Mouse (Mus musculus): Measurements from ENCODE around the gene Slc35f4. TPM values are rescaled to one million over a fixed set of nuclear protein-coding genes. Genes with fewer than 3 reads are reported as not detected.
A peak's percentile ranks its signal among the peaks of the same experiment; 100 is the strongest.

Slc35f4 gene
- polyA plus RNA-seq, 1 experiment from 2014 or later = 23.3 TPM

GRCm38 (mm10) chr14:49493793-49494192, 32.1 kb downstream of the Slc35f4 start:
- H3K4me3 ChIP-seq (ENCODE audit: low read depth, low read length) = no peak overlapping the region
- H3K9ac ChIP-seq (ENCODE audit: low read depth, low read length) = no peak overlapping the region
- H3K27me3 ChIP-seq (ENCODE audit: control insufficient read depth, insufficient read depth, low read depth, low read length) = no peaks in the 10 kb centered on the region
- H3K27ac ChIP-seq (ENCODE audit: low read length) = no peak overlapping the region
- 53% methylated on average over 1 of the region's 1 CpGs for WGBS
- H3K4me1 ChIP-seq (ENCODE audit: control insufficient read depth, insufficient read depth, low read length) = no peaks in the 10 kb centered on the region
- H3K36me3 ChIP-seq (ENCODE audit: control insufficient read depth, insufficient read depth, low read length) = no peaks in the 10 kb centered on the region
- ATAC-seq = no peak
- H3K4me2 ChIP-seq (ENCODE audit: low read length) = no peak overlapping the region
- H3K9me3 ChIP-seq (replicated peaks; ENCODE audit: control insufficient read depth, low read length, poor library complexity, severe bottlenecking) = no peaks in the 10 kb centered on the region

- H3K27ac ChIP-seq (ENCODE audit: low read length) = no peak overlapping the region
- H3K4me3 ChIP-seq (ENCODE audit: low read depth, low read length) = no peak overlapping the region
- no peaks in the 10 kb centered on the region for H3K27me3 ChIP-seq (ENCODE audit: control insufficient read depth, insufficient read depth, low read depth, low read length)
- no peak overlapping the region for H3K4me2 ChIP-seq (ENCODE audit: low read length)
- ATAC-seq = no peak
- WGBS = 74% methylated on average over 3 of the region's 3 CpGs
- H3K4me1 ChIP-seq (ENCODE audit: control insufficient read depth, insufficient read depth, low read length) = no peaks in the 10 kb centered on the region
- no peaks in the 10 kb centered on the region for H3K9me3 ChIP-seq (replicated peaks; ENCODE audit: control insufficient read depth, low read length, poor library complexity, severe bottlenecking)
- no peaks in the 10 kb centered on the region for H3K36me3 ChIP-seq (ENCODE audit: control insufficient read depth, insufficient read depth, low read length)
- no peak overlapping the region for H3K9ac ChIP-seq (ENCODE audit: low read depth, low read length)
Observed at GRCm38 (mm10) chr14:49492506-49492905, 33.3 kb downstream of the Slc35f4 start.

DNA sequence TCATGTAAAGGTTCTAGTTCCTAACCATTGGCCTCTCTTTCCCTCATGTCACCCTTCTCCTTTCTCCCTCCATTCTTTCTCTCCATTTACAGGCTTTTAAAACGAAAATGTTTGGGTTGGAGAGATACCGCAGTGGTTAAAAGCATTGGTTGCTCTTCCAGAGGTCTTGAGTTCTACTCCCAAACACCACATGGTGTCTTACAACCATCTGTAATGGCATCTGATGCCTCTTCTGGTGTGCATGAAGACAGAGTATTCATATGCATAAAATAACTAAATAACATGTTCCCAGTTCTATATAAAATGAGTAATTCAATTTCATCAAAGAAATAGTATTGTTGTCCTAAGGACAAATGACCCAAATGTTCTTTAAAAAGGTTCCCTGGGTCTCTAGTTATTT, 49.2 kb downstream of the Slc35f4 start:
- Histone ChIP-seq H3K4me2 (ENCODE audit: low read length) (no peak overlapping the region), H3K4me1 (ENCODE audit: control insufficient read depth, insufficient read depth, low read length) (no peaks in the 10 kb centered on the region), H3K4me3 (ENCODE audit: low read depth, low read length) (no peak overlapping the region), H3K9me3 (replicated peaks; ENCODE audit: control insufficient read depth, low read length, poor library complexity, severe bottlenecking) (no peaks in the 10 kb centered on the region), H3K27me3 (ENCODE audit: control insufficient read depth, insufficient read depth, low read depth, low read length) (no peaks in the 10 kb centered on the region), H3K36me3 (ENCODE audit: control insufficient read depth, insufficient read depth, low read length) (no peaks in the 10 kb centered on the region), H3K9ac (ENCODE audit: low read depth, low read length) (no peak overlapping the region), H3K27ac (ENCODE audit: low read length) (no peak overlapping the region)
- ATAC-seq = no peak
- 77% methylated on average over 2 of the region's 2 CpGs for WGBS

GRCm38 (mm10) chr14:49461761-49462160, 64.1 kb downstream of the Slc35f4 start:
- 83% methylated on average over 2 of the region's 2 CpGs for WGBS

GRCm38 (mm10) chr14:49460799-49461198, 65.0 kb downstream of the Slc35f4 start:
- Histone ChIP-seq H3K9ac (ENCODE audit: low read depth, low read length) (no peak overlapping the region), H3K4me1 (ENCODE audit: control insufficient read depth, insufficient read depth, low read length) (no peaks in the 10 kb centered on the region), H3K4me3 (ENCODE audit: low read depth, low read length) (no peak overlapping the region), H3K27me3 (ENCODE audit: control insufficient read depth, insufficient read depth, low read depth, low read length) (no peaks in the 10 kb centered on the region), H3K4me2 (ENCODE audit: low read length) (no peak overlapping the region), H3K9me3 (replicated peaks; ENCODE audit: control insufficient read depth, low read length, poor library complexity, severe bottlenecking) (no peaks in the 10 kb centered on the region), H3K27ac (ENCODE audit: low read length) (no peak overlapping the region), H3K36me3 (ENCODE audit: control insufficient read depth, insufficient read depth, low read length) (no peaks in the 10 kb centered on the region)
- WGBS = 77% methylated on average over 3 of the region's 3 CpGs
- no peak for ATAC-seq

More at GRCm38 (mm10) chr14:49461761-49462160, 64.1 kb downstream of the Slc35f4 start:
- no peaks in the 10 kb centered on the region for H3K36me3 ChIP-seq (ENCODE audit: control insufficient read depth, insufficient read depth, low read length)
- no peak overlapping the region for H3K27ac ChIP-seq (ENCODE audit: low read length)
- no peak for ATAC-seq
- H3K4me2 ChIP-seq (ENCODE audit: low read length) = no peak overlapping the region
- H3K4me1 ChIP-seq (ENCODE audit: control insufficient read depth, insufficient read depth, low read length) = no peaks in the 10 kb centered on the region
- H3K9ac ChIP-seq (ENCODE audit: low read depth, low read length) = no peak overlapping the region
- H3K9me3 ChIP-seq (replicated peaks; ENCODE audit: control insufficient read depth, low read length, poor library complexity, severe bottlenecking) = no peaks in the 10 kb centered on the region
- no peak overlapping the region for H3K4me3 ChIP-seq (ENCODE audit: low read depth, low read length)
- no peaks in the 10 kb centered on the region for H3K27me3 ChIP-seq (ENCODE audit: control insufficient read depth, insufficient read depth, low read depth, low read length)

GRCm38 (mm10) chr14:49454283-49454914, 71.4 kb downstream of the Slc35f4 start:
- H3K4me1 ChIP-seq (ENCODE audit: control insufficient read depth, insufficient read depth, low read length) = no peaks in the 10 kb centered on the region; the same call in 1 of the 2 replicates
- ATAC-seq = peak; percentile 86
- 65% methylated on average over 6 of the region's 6 CpGs for WGBS
- no peaks in the 10 kb centered on the region for H3K9me3 ChIP-seq (replicated peaks; ENCODE audit: control insufficient read depth, low read length, poor library complexity, severe bottlenecking)
- H3K27me3 ChIP-seq (ENCODE audit: control insufficient read depth, insufficient read depth, low read depth, low read length) = no peaks in the 10 kb centered on the region
- no peak overlapping the region for H3K4me2 ChIP-seq (ENCODE audit: low read length)
- no peaks in the 10 kb centered on the region for H3K36me3 ChIP-seq (ENCODE audit: control insufficient read depth, insufficient read depth, low read length)
- no peak overlapping the region for H3K27ac ChIP-seq (ENCODE audit: low read length)
- no peak overlapping the region for H3K9ac ChIP-seq (ENCODE audit: low read depth, low read length)
- no peak overlapping the region for H3K4me3 ChIP-seq (ENCODE audit: low read depth, low read length)

DNA sequence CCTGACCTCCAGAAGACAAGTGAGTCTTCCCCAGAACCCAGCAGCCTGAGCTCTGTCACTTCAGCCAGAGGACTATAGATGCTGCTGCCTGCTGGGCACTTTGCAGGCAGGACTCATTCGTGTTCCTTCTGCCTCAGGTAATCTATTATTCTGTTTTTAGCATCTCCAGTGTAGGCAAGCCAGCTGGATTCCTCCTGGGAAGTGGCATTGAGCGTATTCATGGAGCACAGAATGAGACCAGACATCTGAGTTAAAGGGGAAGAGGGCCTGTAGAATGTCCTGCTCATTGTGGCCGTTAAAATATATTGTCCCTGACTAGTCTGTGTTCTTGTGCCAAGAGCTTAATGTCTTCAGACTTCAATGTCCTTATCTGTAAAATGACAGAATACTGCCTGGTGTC, 72.1 kb downstream of the Slc35f4 start:
- 12% methylated on average over 3 of the region's 3 CpGs for WGBS
- H3K9ac ChIP-seq (ENCODE audit: low read depth, low read length) = no peak overlapping the region
- no peaks in the 10 kb centered on the region for H3K27me3 ChIP-seq (ENCODE audit: control insufficient read depth, insufficient read depth, low read depth, low read length)
- H3K9me3 ChIP-seq (replicated peaks; ENCODE audit: control insufficient read depth, low read length, poor library complexity, severe bottlenecking) = no peaks in the 10 kb centered on the region
- no peak overlapping the region for H3K4me2 ChIP-seq (ENCODE audit: low read length)
- H3K27ac ChIP-seq (ENCODE audit: low read length) = no peak overlapping the region
- H3K4me3 ChIP-seq (ENCODE audit: low read depth, low read length) = no peak overlapping the region
- ATAC-seq = peak; percentile 57
- H3K36me3 ChIP-seq (ENCODE audit: control insufficient read depth, insufficient read depth, low read length) = no peaks in the 10 kb centered on the region
- no peaks in the 10 kb centered on the region; the same call in 1 of the 2 replicates for H3K4me1 ChIP-seq (ENCODE audit: control insufficient read depth, insufficient read depth, low read length)

- Histone ChIP-seq H3K27ac (ENCODE audit: low read length) (no peak overlapping the region), H3K9me3 (replicated peaks; ENCODE audit: control insufficient read depth, low read length, poor library complexity, severe bottlenecking) (no peaks in the 10 kb centered on the region), H3K9ac (ENCODE audit: low read depth, low read length) (no peak overlapping the region), H3K4me3 (ENCODE audit: low read depth, low read length) (no peak overlapping the region), H3K4me2 (ENCODE audit: low read length) (no peak overlapping the region), H3K27me3 (ENCODE audit: control insufficient read depth, insufficient read depth, low read depth, low read length) (no peaks in the 10 kb centered on the region), H3K36me3 (ENCODE audit: control insufficient read depth, insufficient read depth, low read length) (no peaks in the 10 kb centered on the region), H3K4me1 (ENCODE audit: control insufficient read depth, insufficient read depth, low read length) (no peaks in the 10 kb centered on the region)
- peak; percentile 42; the same call in 1 of the 2 replicates for ATAC-seq
- WGBS = 5% methylated on average over 7 of the region's 7 CpGs
Observed at GRCm38 (mm10) chr14:49447669-49448068, 78.2 kb downstream of the Slc35f4 start.

DNA sequence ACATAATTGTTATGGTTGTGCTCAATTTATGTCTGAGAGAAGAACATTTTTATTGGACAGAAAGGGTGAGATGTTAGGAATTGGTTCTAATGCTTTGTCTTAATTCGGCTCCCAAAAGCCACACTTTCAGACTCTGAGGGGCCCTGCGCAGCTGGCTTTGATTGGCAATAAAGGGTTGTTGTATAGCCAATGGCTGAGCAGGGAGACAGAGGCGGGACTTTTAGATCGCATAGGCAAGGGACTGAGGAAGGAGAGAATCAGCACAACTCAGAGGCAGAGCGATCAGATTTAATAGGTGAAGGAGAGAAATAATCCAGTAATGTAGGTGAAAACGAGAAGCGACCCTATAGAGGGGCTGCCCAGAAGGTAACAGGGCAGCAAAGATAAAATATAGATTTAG, 79.4 kb downstream of the Slc35f4 start:
- H3K4me2 ChIP-seq (ENCODE audit: low read length) = no peak overlapping the region
- H3K9ac ChIP-seq (ENCODE audit: low read depth, low read length) = no peak overlapping the region
- ATAC-seq = no peak
- H3K27ac ChIP-seq (ENCODE audit: low read length) = no peak overlapping the region
- no peaks in the 10 kb centered on the region for H3K36me3 ChIP-seq (ENCODE audit: control insufficient read depth, insufficient read depth, low read length)
- WGBS = 31% methylated on average over 7 of the region's 7 CpGs
- no peaks in the 10 kb centered on the region for H3K4me1 ChIP-seq (ENCODE audit: control insufficient read depth, insufficient read depth, low read length)
- H3K4me3 ChIP-seq (ENCODE audit: low read depth, low read length) = no peak overlapping the region
- H3K9me3 ChIP-seq (replicated peaks; ENCODE audit: control insufficient read depth, low read length, poor library complexity, severe bottlenecking) = no peaks in the 10 kb centered on the region
- no peaks in the 10 kb centered on the region for H3K27me3 ChIP-seq (ENCODE audit: control insufficient read depth, insufficient read depth, low read depth, low read length)
